Mouse (Mus musculus): Measurements from ENCODE around the gene Tmem236.

DNA sequence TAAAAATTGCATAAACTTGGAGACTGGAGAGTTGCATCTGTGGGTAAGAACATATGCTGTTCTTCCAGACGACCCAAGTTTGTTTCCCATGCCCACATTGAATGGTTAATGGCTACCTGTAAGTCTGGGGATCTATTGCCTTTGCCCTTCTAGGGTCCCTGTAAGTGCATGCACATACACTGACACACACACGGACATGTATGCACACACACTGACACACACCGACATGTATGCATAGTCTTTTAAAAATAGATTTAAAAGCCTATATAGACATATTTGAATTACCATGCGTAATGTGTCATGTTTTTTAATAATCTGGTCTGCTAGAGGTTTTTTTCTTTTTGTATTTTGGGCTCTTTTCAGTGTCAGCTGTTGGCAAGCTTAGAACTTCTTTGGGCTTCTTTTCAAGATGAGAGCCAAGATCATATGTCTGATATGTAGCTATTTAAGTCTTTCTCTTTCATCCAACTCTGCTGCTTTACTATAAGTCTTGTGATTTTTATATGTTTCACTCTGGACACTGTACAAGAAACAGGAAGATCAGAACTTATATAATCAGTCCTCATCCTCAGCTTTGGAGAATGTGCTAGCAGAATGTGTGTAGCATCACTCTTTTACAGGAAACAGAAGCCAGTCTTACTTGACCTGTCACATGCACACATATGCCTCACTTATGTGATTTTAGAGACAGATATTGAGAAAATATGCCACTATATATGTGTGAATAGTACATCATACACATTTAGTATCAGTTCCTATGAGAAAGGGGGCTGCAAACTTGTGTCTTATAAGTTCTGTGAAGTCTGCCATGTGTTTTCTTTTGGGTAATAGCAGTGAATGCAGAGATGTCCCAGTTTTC lies 41.6 kb upstream of the Tmem236 start:
- no peak for TF ChIP-seq POLR2A (IDR thresholded peaks at IDR 0.05; ENCODE audit: insufficient read depth, low read depth, low read length)
- TF ChIP-seq CTCF (IDR thresholded peaks at IDR 0.05; ENCODE audit: insufficient read depth, low read depth, low read length) = no peak
